Mouse (Mus musculus): ENCODE measurements around the gene Rnf168.

- TF ChIP-seq GATA1 (IDR thresholded peaks at IDR 0.05; ENCODE audit: borderline replicate concordance, low read length) = no peak
- TF ChIP-seq FLI1 (IDR thresholded peaks at IDR 0.05; ENCODE audit: low read length) = no peak
These were observed 55.6 kb downstream of the Rnf168 start for GRCm38 (mm10) chr16:32332556-32333511.
